Mouse (Mus musculus): ENCODE results near the gene Ssbp2. TPM values are rescaled to one million over a fixed set of nuclear protein-coding genes. Genes with fewer than 3 reads are reported as not detected.
A peak's percentile ranks its signal among the peaks of the same experiment; 100 is the strongest.

Ssbp2 gene
- polyA plus RNA-seq, 1 experiment, result 18.1 TPM

DNA sequence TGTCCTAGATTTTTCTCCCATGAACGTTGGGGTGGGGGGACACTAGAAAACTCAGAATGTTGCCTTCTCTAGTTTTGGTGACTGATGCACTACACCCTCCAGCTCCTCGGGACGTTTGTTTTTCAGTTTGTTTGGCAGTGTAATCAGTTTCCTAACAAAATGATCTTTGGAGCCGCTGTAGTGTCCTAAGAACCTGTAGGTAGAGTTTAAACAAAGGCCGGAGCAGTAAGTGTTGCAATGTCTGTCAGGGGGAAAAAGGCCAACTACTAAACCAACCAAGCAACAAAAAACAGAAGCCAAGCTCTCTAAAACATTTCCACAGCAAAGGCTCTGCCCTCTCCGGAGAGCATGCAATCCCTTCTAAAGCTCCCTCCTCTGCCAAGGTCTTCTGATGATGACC, 280.8 kb downstream of the Ssbp2 start:
- Histone ChIP-seq H3K4me3 (ENCODE audit: insufficient read depth, low read depth, low read length) (peak overlapping the region; percentile 83), H3K36me3 (ENCODE audit: control insufficient read depth, insufficient read depth, low read length) (no peaks in the 10 kb centered on the region), H3K27me3 (replicated peaks; ENCODE audit: control insufficient read depth, insufficient read depth, low read length) (no peaks in the 10 kb centered on the region), H3K27ac (ENCODE audit: insufficient read depth, low read depth, low read length) (peak overlapping the region; percentile 91), H3K4me1 (ENCODE audit: control insufficient read depth, insufficient read depth, low read length) (peaks cover 5% of the 10 kb centered on the region; the same call in 1 of the 2 replicates)
- no peak for TF ChIP-seq POLR2A (IDR thresholded peaks at IDR 0.05; ENCODE audit: low read depth, low read length)
- TF ChIP-seq CTCF (conservative IDR thresholded peaks at IDR 0.05; ENCODE audit: insufficient read depth, insufficient read length, low read depth, low read length), result no peak
- peak; percentile 71 for DNase-seq
- WGBS, result 43% methylated on average over 6 of the region's 6 CpGs

DNA sequence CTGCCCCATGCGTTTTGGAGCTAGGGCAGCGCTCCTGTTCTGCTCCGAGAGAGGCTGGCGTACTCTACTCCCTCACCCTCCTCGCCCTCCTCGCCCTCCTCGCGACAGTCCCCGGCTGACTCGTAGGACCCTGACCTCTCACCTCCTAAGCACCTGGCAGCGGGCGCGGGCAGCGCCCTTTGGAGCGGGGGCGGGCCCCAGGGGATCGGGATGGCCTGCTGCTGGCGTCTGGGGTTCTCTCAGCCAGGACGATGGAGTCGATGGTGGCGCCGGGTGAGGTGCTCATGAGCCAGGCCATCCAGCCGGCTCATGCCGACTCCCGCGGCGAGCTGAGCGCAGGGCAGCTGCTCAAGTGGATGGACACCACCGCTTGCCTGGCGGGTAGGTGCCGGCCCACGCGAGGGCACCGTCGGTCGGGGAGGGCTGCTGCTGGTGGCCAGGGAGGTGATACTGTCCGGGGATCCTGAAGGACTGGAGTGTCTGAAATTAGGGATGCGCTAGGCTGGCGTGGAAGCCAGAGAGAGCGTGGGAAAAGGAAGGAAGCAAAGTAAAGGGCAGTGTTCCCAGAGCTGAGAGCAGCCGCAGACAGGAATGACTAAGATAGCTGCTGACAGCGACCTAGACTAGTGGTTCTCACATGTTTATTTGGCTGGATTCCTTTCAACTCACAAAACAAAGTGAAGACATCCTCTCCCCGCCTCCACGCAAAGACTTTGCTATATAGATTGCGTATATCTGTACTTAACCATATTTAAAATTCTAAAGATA, 281.4 kb downstream of the Ssbp2 start, which contains the start of gene Acot12:
TSS of gene Acot12 (plus strand) at position 233 of the 768 bp plus-strand sequence.
- Histone ChIP-seq H3K4me3 (ENCODE audit: insufficient read depth, low read depth, low read length) (peak within 1 kb of the TSS; percentile 83), H3K36me3 (ENCODE audit: control insufficient read depth, insufficient read depth, low read length) (no peaks in the 10 kb centered on the region), H3K27ac (ENCODE audit: insufficient read depth, low read depth, low read length) (peak within 1 kb of the TSS; percentile 91), H3K4me1 (ENCODE audit: control insufficient read depth, insufficient read depth, low read length) (peaks cover 5% of the 10 kb centered on the region; the same call in 1 of the 2 replicates), H3K27me3 (replicated peaks; ENCODE audit: control insufficient read depth, insufficient read depth, low read length) (no peaks in the 10 kb centered on the region)
- peak; percentile 91 for DNase-seq
- TF ChIP-seq POLR2A (IDR thresholded peaks at IDR 0.05; ENCODE audit: low read depth, low read length), result peak; percentile 21
- no peak for TF ChIP-seq CTCF (conservative IDR thresholded peaks at IDR 0.05; ENCODE audit: insufficient read depth, insufficient read length, low read depth, low read length)
- 7% methylated on average over 45 of the region's 45 CpGs for WGBS

- Histone ChIP-seq H3K36me3 (ENCODE audit: control insufficient read depth, insufficient read depth, low read length) (no peaks in the 10 kb centered on the region), H3K27me3 (replicated peaks; ENCODE audit: control insufficient read depth, insufficient read depth, low read length) (no peaks in the 10 kb centered on the region), H3K4me3 (ENCODE audit: insufficient read depth, low read depth, low read length) (peak overlapping the region; percentile 1; the same call in 1 of the 2 replicates), H3K27ac (ENCODE audit: insufficient read depth, low read depth, low read length) (peak overlapping the region; percentile 91; the same call in 1 of the 2 replicates), H3K4me1 (ENCODE audit: control insufficient read depth, insufficient read depth, low read length) (peaks cover 5% of the 10 kb centered on the region; the same call in 1 of the 2 replicates)
- WGBS, result 71% methylated on average over 3 of the region's 3 CpGs
- peak; percentile 30 for DNase-seq
- no peak for TF ChIP-seq CTCF (conservative IDR thresholded peaks at IDR 0.05; ENCODE audit: insufficient read depth, insufficient read length, low read depth, low read length)
- TF ChIP-seq POLR2A (IDR thresholded peaks at IDR 0.05; ENCODE audit: low read depth, low read length), result no peak
Measured at GRCm38 (mm10) chr13:91743180-91743579, 283.1 kb downstream of the Ssbp2 start.

DNA sequence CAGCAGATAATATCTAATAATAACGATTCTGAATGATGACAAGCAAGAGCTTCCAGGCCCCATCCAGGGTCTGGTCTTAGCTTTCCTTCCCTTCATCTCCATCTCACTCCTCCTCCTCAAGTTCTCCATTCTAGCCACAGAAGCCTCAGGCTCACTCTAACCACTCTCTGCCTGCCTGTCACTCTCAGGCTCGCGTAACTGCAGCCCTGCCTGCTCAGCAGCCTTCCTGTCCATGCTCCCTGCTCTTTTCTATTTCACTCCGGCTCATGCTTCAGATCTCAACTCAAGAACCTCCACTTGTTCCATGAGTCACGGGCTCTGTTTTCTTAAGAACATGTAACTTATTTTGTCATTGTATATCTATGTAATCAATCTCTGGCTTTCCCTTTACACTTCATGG, 286.4 kb downstream of the Ssbp2 start:
- TF ChIP-seq CTCF (conservative IDR thresholded peaks at IDR 0.05; ENCODE audit: insufficient read depth, insufficient read length, low read depth, low read length) (no peak), POLR2A (IDR thresholded peaks at IDR 0.05; ENCODE audit: low read depth, low read length) (no peak)
- WGBS, result 79% methylated on average over 5 of the region's 5 CpGs

DNA sequence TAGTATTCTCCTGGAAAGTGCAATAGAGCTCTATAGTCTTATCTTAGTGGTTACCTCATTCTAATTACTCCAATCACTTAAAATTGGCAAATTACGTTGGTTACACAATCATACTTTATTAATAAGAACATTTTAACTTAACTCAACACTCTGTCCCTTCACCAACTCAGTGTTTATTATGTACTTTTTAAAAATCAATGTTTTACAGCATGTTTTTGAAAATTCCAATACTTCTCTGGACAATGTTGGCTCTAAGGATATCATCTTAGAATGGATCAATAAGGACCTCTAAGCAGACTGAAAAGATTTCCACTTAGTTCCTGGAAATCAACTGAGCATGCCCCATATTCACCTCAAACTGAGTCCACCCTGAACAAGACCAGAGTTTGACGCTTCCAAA, 288.3 kb downstream of the Ssbp2 start:
- 0 out of 2 replicates have a peak overlapping the region, but pooled peaks have one; percentile 23 for H3K27ac ChIP-seq (ENCODE audit: insufficient read depth, low read depth, low read length)
- H3K4me3 ChIP-seq (ENCODE audit: insufficient read depth, low read depth, low read length), result no peak overlapping the region
- peaks cover 2% of the 10 kb centered on the region; the same call in 1 of the 2 replicates for H3K4me1 ChIP-seq (ENCODE audit: control insufficient read depth, insufficient read depth, low read length)
- H3K27me3 ChIP-seq (replicated peaks; ENCODE audit: control insufficient read depth, insufficient read depth, low read length), result no peaks in the 10 kb centered on the region
- WGBS, result 81% methylated on average over 2 of the region's 2 CpGs
- no peak for DNase-seq
- TF ChIP-seq POLR2A (IDR thresholded peaks at IDR 0.05; ENCODE audit: low read depth, low read length), result no peak
- TF ChIP-seq CTCF (conservative IDR thresholded peaks at IDR 0.05; ENCODE audit: insufficient read depth, insufficient read length, low read depth, low read length), result no peak
- no peaks in the 10 kb centered on the region for H3K36me3 ChIP-seq (ENCODE audit: control insufficient read depth, insufficient read depth, low read length)

More for the DNA sequence above, 286.4 kb downstream of the Ssbp2 start:
- no peak for DNase-seq
- no peak overlapping the region for H3K27ac ChIP-seq (ENCODE audit: insufficient read depth, low read depth, low read length)
- no peaks in the 10 kb centered on the region for H3K36me3 ChIP-seq (ENCODE audit: control insufficient read depth, insufficient read depth, low read length)
- H3K4me3 ChIP-seq (ENCODE audit: insufficient read depth, low read depth, low read length), result no peak overlapping the region
- no peaks in the 10 kb centered on the region for H3K27me3 ChIP-seq (replicated peaks; ENCODE audit: control insufficient read depth, insufficient read depth, low read length)
- peaks cover 2% of the 10 kb centered on the region; the same call in 1 of the 2 replicates for H3K4me1 ChIP-seq (ENCODE audit: control insufficient read depth, insufficient read depth, low read length)

GRCm38 (mm10) chr13:91749981-91750380, 289.9 kb downstream of the Ssbp2 start:
- Histone ChIP-seq H3K4me1 (ENCODE audit: control insufficient read depth, insufficient read depth, low read length) (peaks cover 2% of the 10 kb centered on the region; the same call in 1 of the 2 replicates), H3K27me3 (replicated peaks; ENCODE audit: control insufficient read depth, insufficient read depth, low read length) (no peaks in the 10 kb centered on the region), H3K27ac (ENCODE audit: insufficient read depth, low read depth, low read length) (peak overlapping the region; percentile 13), H3K4me3 (ENCODE audit: insufficient read depth, low read depth, low read length) (no peak overlapping the region), H3K36me3 (ENCODE audit: control insufficient read depth, insufficient read depth, low read length) (no peaks in the 10 kb centered on the region)
- peak; percentile 75 for DNase-seq
- TF ChIP-seq POLR2A (IDR thresholded peaks at IDR 0.05; ENCODE audit: low read depth, low read length) (no peak), CTCF (conservative IDR thresholded peaks at IDR 0.05; ENCODE audit: insufficient read depth, insufficient read length, low read depth, low read length) (no peak)
- WGBS, result 37% methylated on average over 4 of the region's 4 CpGs

Other genes with a start within 250 kb of the Ssbp2 start
- 4.4 and 7.8 TPM in 2 replicates for gene Atg10, start 236.3 kb upstream of the Ssbp2 start, polyA plus RNA-seq (2012; rRNA removed)

All from kidney, adult 2 months (tissue).